Mouse (Mus musculus): ENCODE data around the gene Nipal4.

Gene Nipal4

DNA sequence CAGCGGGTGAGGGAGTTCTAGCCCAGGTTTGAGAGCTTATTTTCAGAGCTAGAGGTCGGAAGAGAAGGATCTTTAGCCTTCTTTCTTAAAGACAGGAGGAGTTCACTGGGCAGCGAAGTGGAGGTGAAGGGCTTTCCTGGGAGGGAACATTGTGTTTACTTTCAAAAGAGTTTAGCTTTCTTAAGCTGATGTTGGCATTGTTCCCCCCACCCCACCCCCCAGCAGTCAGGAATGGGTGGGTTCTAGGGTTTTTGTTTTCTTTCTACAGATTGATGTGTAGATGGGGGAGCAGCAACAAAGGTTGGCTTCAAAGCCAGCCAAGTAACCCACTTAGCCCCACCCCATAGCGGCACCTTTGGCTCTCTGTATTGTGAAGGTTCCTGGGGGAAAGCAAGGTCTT is 51.3 kb downstream of the Nipal4 start:
- DNase-seq (ENCODE audit: low read depth): no peak

DNA sequence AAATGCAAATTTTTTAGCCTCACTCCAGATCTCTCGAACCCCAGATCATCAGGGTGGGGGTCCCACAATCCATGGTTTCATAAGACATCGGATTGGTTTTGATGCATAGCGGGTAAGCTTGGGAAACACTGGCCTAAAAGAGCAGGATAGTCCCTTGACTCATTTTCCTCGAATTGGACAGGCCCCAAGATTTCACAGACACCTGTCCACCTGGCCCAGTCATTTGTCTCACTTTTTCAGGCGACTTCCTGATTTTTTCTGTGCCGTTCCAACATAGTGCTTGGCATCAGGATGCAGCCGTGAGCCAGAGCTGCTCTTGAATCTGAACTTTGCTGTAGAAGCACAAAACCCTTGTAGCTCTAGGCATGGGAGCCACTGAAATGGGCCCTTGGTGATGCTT is 52.1 kb downstream of the Nipal4 start:
- no peak for DNase-seq (ENCODE audit: low read depth)

DNA sequence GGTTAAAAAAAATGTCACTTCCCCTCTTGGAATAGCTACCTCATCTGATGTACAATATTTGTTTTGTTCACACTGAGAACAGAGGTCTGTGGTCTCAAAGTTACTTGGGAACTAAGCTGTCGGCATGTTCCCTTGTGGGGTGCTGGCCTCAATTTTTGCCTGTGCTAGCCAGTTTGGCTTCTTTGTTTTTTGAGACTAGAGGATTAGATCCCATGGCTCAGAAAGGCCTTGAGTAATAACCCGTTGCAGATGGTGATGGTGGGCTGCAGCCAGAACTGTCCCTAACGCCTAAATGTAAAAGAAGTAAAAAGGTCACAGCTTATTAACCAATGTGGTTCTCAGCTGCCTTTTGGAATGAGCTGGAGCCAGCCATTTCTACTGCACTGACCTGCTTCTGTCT is 53.1 kb downstream of the Nipal4 start:
- DNase-seq (ENCODE audit: low read depth): no peak

DNA sequence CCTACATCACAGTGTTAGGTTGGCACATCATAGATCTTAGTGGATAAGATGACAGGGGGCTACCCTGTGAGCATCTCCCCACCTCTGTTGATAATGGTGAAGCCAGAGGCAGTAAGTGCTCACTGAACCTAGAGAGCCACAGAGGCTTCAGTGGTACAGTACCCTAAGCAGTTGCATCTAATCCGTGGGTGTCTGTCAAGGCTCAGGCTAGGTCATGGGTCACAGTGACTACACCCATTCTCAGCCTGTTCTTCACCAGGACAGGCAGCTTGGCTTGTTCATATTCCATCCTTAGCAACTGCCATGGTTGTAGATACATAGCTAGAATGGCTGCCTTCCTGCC is 55.4 kb downstream of the Nipal4 start:
- no peak for DNase-seq (ENCODE audit: low read depth)

DNA sequence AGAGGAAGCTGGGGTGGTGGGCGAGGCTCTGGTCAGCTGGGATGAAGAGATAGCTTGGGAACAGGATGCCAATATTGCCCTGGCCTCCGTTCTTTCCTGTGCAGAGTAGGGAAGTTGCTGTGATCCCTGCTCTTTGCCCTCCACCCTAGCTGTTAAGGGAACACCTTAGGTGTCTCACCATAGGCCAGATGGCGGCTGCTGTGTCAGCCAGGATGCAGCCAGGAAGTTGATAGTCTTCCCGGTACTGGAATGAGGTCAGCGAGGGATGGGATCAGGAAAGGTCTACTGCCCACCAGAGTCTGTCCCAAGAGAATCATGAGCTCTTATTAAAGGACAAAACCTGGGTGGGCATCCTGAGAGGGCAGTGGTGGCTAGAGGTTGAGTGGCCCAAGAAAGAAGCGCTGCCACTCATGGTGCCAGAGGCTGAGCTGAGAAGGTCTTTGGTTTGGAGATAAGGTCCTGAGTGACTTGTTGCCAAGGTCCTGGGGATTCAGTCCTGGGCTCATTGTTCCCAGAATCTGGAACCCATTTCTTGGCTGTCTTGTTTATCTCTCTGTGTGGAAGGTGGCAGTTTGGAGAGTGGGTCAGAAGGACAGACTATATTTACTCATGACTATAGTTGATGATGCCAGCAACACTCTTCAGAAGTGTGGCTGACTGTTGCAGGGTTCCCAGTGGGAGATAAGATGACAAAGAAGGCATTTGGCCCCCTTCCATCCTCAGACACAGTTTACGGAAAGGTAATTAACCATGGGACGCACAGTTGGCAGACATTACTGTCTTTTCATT is 56.0 kb downstream of the Nipal4 start:
- no peak for DNase-seq (ENCODE audit: low read depth)

DNA sequence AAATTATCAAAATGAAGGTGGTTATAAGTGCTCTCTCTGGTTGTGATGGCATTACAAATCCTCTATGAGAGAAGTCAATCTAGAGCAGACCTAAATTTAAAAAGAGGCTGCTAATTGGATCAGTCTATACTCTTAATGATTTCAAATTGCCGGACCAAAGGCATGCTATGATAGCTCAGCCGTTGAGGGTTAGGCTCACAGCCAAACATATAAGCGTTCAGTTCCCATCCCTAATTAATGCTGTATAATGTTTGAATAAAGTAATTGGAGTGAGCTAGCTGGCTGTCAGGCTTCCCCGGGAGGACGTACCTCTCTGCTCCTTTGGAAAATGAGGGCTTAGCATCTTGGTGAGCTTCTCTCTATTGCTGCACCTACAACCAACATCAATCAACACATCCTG is 57.1 kb downstream of the Nipal4 start:
- DNase-seq (ENCODE audit: low read depth): no peak

DNA sequence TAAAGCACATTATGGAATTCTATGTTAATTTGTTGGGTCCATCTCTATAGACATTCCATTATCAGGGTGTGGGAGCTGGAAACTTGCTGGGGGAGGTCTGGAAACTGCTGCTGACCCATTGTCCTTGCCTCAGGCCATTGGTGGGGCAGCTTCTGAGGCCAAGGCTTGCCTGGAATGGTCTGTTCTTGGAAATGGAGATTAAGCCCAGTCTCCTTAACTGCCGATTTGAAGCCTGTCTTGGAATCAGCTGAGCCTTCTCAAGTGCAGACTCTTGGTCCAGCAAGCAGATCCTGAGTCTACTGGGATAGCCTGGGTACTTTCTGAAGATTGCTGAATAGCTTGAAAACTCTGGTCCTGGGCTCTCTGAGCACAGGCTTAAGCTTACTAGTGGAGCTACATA is 59.3 kb downstream of the Nipal4 start:
- DNase-seq (ENCODE audit: low read depth): no peak

DNA sequence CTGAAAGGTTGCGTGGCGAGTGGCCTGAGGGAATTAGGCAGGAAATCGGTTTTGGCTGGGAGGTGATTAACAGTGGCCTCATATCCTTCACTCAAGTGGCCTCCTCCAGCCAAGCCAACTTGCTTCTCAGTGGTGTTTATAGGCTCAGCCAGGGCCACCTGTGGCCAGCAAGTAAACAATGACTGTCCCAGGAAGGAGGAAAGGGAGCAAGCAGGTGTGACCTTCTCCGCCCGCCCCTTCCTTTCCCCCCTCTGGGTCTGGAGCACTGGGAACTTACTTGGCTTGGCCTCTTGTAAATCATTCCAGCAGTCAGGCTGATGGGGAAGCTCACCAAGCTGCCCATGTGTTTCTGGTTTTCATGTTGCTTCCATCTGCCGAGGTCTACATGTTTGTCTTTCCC is 64.2 kb downstream of the Nipal4 start:
- no peak for DNase-seq (ENCODE audit: low read depth)

Measured in 416B (cell line).